Mouse (Mus musculus) lung, embryonic 14.5 days (tissue): Measurements from ENCODE around the gene Dnm2. TPM values are rescaled to one million over a fixed set of nuclear protein-coding genes. Genes with fewer than 3 reads are reported as not detected.
"Not testable (repeated sequence)": the region's sequence is repeated elsewhere in the genome, so short reads cannot be mapped to it uniquely, and the experiment has no call there.

Experiments used
- ATAC-seq: fragments of 200-750 bp; cut with Nextera tagmentation; 2 replicates; pipeline ENCODE4 v1.8.0; 2017; ENCODE audit warnings: mild to moderate bottlenecking, moderate TSS enrichment, moderate library complexity; ENCODE audit not compliant: insufficient read depth
- DNase-seq: peaks from one replicate; pipeline ENCODE4 v3.0.0-alpha.2; 2015
- H3K27ac ChIP-seq: fragments of 300-500 bp; sonication (generic); 2 replicates; pipeline ENCODE4 v1.5.1; 2014; ENCODE audit warnings: low read depth, mild to moderate bottlenecking, moderate library complexity
- H3K27me3 ChIP-seq: fragments of 300-500 bp; sonication (generic); 2 replicates; pipeline ENCODE4 v1.6.1; 2014; ENCODE audit warnings: low read length, control low read depth; ENCODE audit not compliant: insufficient read depth
- H3K36me3 ChIP-seq: fragments of 300-500 bp; sonication (generic); 2 replicates; pipeline ENCODE4 v1.6.1; 2014; ENCODE audit warnings: control low read depth; ENCODE audit not compliant: insufficient read depth
- H3K4me1 ChIP-seq: fragments of 300-500 bp; sonication (generic); 2 replicates; pipeline ENCODE4 v1.6.1; 2014; ENCODE audit warnings: antibody characterized with exemption, control low read depth; ENCODE audit not compliant: insufficient read depth
- H3K4me2 ChIP-seq: fragments of 300-500 bp; sonication (generic); 2 replicates; pipeline ENCODE4 v1.6.1; 2014; ENCODE audit warnings: mild to moderate bottlenecking
- H3K4me3 ChIP-seq: fragments of 300-500 bp; sonication (generic); 2 replicates; pipeline ENCODE4 v1.5.1; 2014; ENCODE audit warnings: low read depth, low read length
- H3K9ac ChIP-seq: fragments of 300-500 bp; sonication (generic); 2 replicates; pipeline ENCODE4 v1.6.1; 2014
- H3K9me3 ChIP-seq: fragments of 300-500 bp; sonication (generic); 2 replicates; pipeline ENCODE4 v1.6.1; 2016; ENCODE audit warnings: low read depth, low read length, control low read depth
- CTCF ChIP-seq: IDR thresholded peaks from 2 replicates; pipeline ENCODE4 v1.5.1; 2016; ENCODE audit warnings: antibody characterized with exemption, low read depth
- WGBS: fragments of 180-500 bp; shearing (Covaris S2); extraction: QIAGEN DNeasy Blood & Tissue Kit; methylation state at CpG from one replicate; pipeline ENCODE4 v1.1.7; 2014; 5-methylcytosine and 5-hydroxymethylcytosine counted together
- polyA plus RNA-seq: library from polyadenylated mRNA; unstranded; fragments of >200 nt; fragmentation: Nextera tagmentation; extraction: Ambion mirVana; gene quantifications from 2 replicates; pipeline ENCODE4 v1.2.1, GENCODE M21; 2014

Gene Dnm2
- polyA plus RNA-seq, 1 experiment from 2014 or later, result 71.8 TPM

- Histone ChIP-seq H3K4me3 (no peak overlapping the region), H3K36me3 (peaks cover 45% of the 10 kb centered on the region), H3K27me3 (no peaks in the 10 kb centered on the region), H3K4me1 (no peaks in the 10 kb centered on the region), H3K27ac (no peak overlapping the region), H3K9ac (no peak overlapping the region), H3K4me2 (no peak overlapping the region), H3K9me3 (no peaks in the 10 kb centered on the region)
- DNase-seq (no peak), ATAC-seq (no peak)
- TF ChIP-seq CTCF, result no peak
- 84% methylated on average over 3 of the region's 3 CpGs for WGBS
Observed at GRCm38 (mm10) chr9:21463766-21464564, 39.3 kb downstream of the Dnm2 start.

- 87% methylated on average over 7 of the region's 7 CpGs for WGBS
- peaks cover 45% of the 10 kb centered on the region for H3K36me3 ChIP-seq
Observed at GRCm38 (mm10) chr9:21464565-21464928, 39.8 kb downstream of the Dnm2 start.

GRCm38 (mm10) chr9:21469032-21470024, 44.6 kb downstream of the Dnm2 start:
- Histone ChIP-seq H3K9me3 (no peaks in the 10 kb centered on the region), H3K36me3 (peaks cover 76% of the 10 kb centered on the region), H3K9ac (no peak overlapping the region), H3K4me1 (no peaks in the 10 kb centered on the region), H3K4me3 (no peak overlapping the region), H3K4me2 (no peak overlapping the region), H3K27ac (no peak overlapping the region), H3K27me3 (no peaks in the 10 kb centered on the region)
- ATAC-seq (no peak), DNase-seq (peak; percentile 56)
- WGBS, result 80% methylated on average over 20 of the region's 20 CpGs
- TF ChIP-seq CTCF, result peak; percentile 68

More at GRCm38 (mm10) chr9:21464565-21464928, 39.8 kb downstream of the Dnm2 start:
- not testable (repeated sequence) for H3K9ac ChIP-seq, H3K9me3 ChIP-seq, H3K4me1 ChIP-seq, H3K4me2 ChIP-seq, H3K27me3 ChIP-seq, H3K27ac ChIP-seq, DNase-seq, H3K4me3 ChIP-seq, ATAC-seq

GRCm38 (mm10) chr9:21472913-21473312, 48.2 kb downstream of the Dnm2 start:
- ATAC-seq (no peak), DNase-seq (no peak)
- no peak overlapping the region for H3K9ac ChIP-seq
- H3K4me3 ChIP-seq, result no peak overlapping the region
- TF ChIP-seq CTCF, result no peak
- H3K4me2 ChIP-seq, result no peak overlapping the region
- no peaks in the 10 kb centered on the region for H3K9me3 ChIP-seq
- WGBS, result 65% methylated on average over 4 of the region's 4 CpGs
- H3K36me3 ChIP-seq, result peaks cover 88% of the 10 kb centered on the region
- H3K4me1 ChIP-seq, result no peaks in the 10 kb centered on the region
- H3K27ac ChIP-seq, result no peak overlapping the region
- no peaks in the 10 kb centered on the region for H3K27me3 ChIP-seq

GRCm38 (mm10) chr9:21477707-21478106, 53.0 kb downstream of the Dnm2 start:
- H3K9ac ChIP-seq, result no peak overlapping the region
- H3K4me2 ChIP-seq, result no peak overlapping the region
- H3K4me1 ChIP-seq, result no peaks in the 10 kb centered on the region
- H3K27ac ChIP-seq, result no peak overlapping the region
- no peak for ATAC-seq
- no peaks in the 10 kb centered on the region for H3K9me3 ChIP-seq
- no peak for DNase-seq
- H3K36me3 ChIP-seq, result peaks cover 97% of the 10 kb centered on the region
- H3K27me3 ChIP-seq, result no peaks in the 10 kb centered on the region
- H3K4me3 ChIP-seq, result no peak overlapping the region
- WGBS, result 96% methylated on average over 6 of the region's 6 CpGs
- peak; percentile 35 for TF ChIP-seq CTCF

- 82% methylated on average over 4 of the region's 4 CpGs for WGBS
- Histone ChIP-seq H3K27me3 (no peaks in the 10 kb centered on the region), H3K27ac (no peak overlapping the region), H3K4me2 (no peak overlapping the region), H3K4me3 (no peak overlapping the region), H3K9me3 (no peaks in the 10 kb centered on the region), H3K9ac (no peak overlapping the region), H3K36me3 (peaks cover 76% of the 10 kb centered on the region), H3K4me1 (no peaks in the 10 kb centered on the region)
- DNase-seq (no peak), ATAC-seq (no peak)
- no peak for TF ChIP-seq CTCF
Observed at GRCm38 (mm10) chr9:21484065-21484464, 59.4 kb downstream of the Dnm2 start.

GRCm38 (mm10) chr9:21488246-21488645, 63.5 kb downstream of the Dnm2 start:
- peaks cover 54% of the 10 kb centered on the region for H3K36me3 ChIP-seq
- not testable (repeated sequence) for DNase-seq, H3K27ac ChIP-seq, H3K27me3 ChIP-seq, H3K4me1 ChIP-seq, H3K9ac ChIP-seq, ATAC-seq, H3K4me2 ChIP-seq, H3K9me3 ChIP-seq, H3K4me3 ChIP-seq
- 77% methylated on average over 1 of the region's 2 CpGs for WGBS
